In the genomic region with DNA sequence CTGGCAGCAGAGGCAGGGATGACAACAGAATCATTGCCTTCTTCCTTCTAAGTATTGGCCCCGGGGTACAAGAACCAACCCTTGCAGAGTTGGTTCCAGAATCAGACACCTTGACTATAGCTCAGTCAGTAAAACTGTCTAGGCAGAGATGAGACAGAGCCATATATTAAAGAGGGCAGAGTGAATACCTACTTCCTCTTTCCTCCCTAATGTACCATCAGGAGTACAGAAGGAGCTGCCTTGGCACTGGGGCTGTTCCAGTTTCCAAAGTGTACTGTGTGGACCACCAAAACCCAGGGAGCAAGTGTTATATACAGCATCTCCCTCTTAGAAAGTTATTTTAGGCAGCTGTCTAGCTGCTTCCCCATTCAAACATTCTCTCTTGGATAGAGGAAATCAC, we compare ENCODE assay signal across 25 mouse cellular contexts. TPM values are rescaled to one million over a fixed set of nuclear protein-coding genes. Genes with fewer than 3 reads are reported as not detected.
DNase-seq lines count a peak whose midpoint lies in the region; ATAC-seq and TF ChIP-seq lines count a peak whose summit lies in the region.
"Had no signal": no experiment of that assay in that cellular context is flagged by ENCODE, and none has a peak within 500 bp of the region (broad histone marks: within the 10 kb centered on the region; RNA-seq: fewer than 3 reads in every experiment).

No protein-coding gene starts in this region.

- H3K4me3 ChIP-seq in stomach, postnatal 0 days (ENCODE audit: low read depth, low read length) = no peak overlapping the region
- no peak overlapping the region for H3K4me3 ChIP-seq in kidney, adult 2 months (ENCODE audit: insufficient read depth, low read depth, low read length)
- H3K4me3 ChIP-seq: embryonic facial prominence, embryonic 12.5 days; embryonic facial prominence, embryonic 15.5 days; gastrocnemius, adult 2 months; heart, adult 2 months; hindbrain, embryonic 12.5 days had no signal

- no peaks in the 10 kb centered on the region for H3K9me3 ChIP-seq in stomach, postnatal 0 days (ENCODE audit: control insufficient read depth, low read length)
- H3K9me3 ChIP-seq: embryonic facial prominence, embryonic 12.5 days; embryonic facial prominence, embryonic 15.5 days; hindbrain, embryonic 12.5 days had no signal

- peak; percentile 66 for ATAC-seq in megakaryocyte, adult 5-6 weeks (ENCODE audit: poor library complexity, severe bottlenecking)
- ATAC-seq in stomach, postnatal 0 days (ENCODE audit: low FRiP score, low TSS enrichment) = no peak
- ATAC-seq: CD4-positive, CD25-positive, alpha-beta regulatory T cell, adult 4 months; forebrain, embryonic 14.5 days; forebrain, postnatal 0 days; hindbrain, embryonic 16.5 days; Patski had no signal

- no peak overlapping the region for H3K9ac ChIP-seq in stomach, postnatal 0 days (ENCODE audit: low read length)
- H3K9ac ChIP-seq: embryonic facial prominence, embryonic 12.5 days; embryonic facial prominence, embryonic 15.5 days; forebrain, postnatal 0 days; hindbrain, embryonic 12.5 days had no signal

- no peak for TF ChIP-seq EP300 in stomach, postnatal 0 days (optimal IDR thresholded peaks at IDR 0.05)

- intact Hi-C loops in left cerebral cortex, postnatal 25 days (cut with DNase I) = no loop called here

- H3K27ac ChIP-seq in stomach, postnatal 0 days (replicated peaks) = no peak overlapping the region
- no peak overlapping the region for H3K27ac ChIP-seq in kidney, adult 2 months (ENCODE audit: insufficient read depth, low read depth, low read length)
- H3K27ac ChIP-seq: embryonic facial prominence, embryonic 12.5 days; embryonic facial prominence, embryonic 15.5 days; gastrocnemius, adult 2 months; heart, adult 2 months; hindbrain, embryonic 12.5 days had no signal

- DNase-seq in A20 (ENCODE audit: low read depth, low spot score) = peak; percentile 32
- peak; percentile 15 for DNase-seq in MEL-GATA-1-ER (ENCODE audit: extremely low read depth, low read depth)
- peak; percentile 3 for DNase-seq in stomach, postnatal 0 days (ENCODE audit: low spot score)
- no peak for DNase-seq in kidney, adult 2 months
- no peak for DNase-seq in liver
- DNase-seq in left cerebral cortex, postnatal 25 days (ENCODE audit: low spot score in 2 of 2) = no peak
- DNase-seq: adrenal gland, postnatal 10 days; adrenal gland, postnatal 36 days; cerebellum, adult 18-20 months; cerebellum, adult 9-10 months; cerebellum, postnatal 14 days; forebrain, postnatal 0 days; gastrocnemius, adult 2 months; gastrocnemius, postnatal 14 days; heart, adult 2 months had no signal

- no peak overlapping the region for H3K4me2 ChIP-seq in stomach, postnatal 0 days (replicated peaks; ENCODE audit: low read depth)
- H3K4me2 ChIP-seq: embryonic facial prominence, embryonic 12.5 days; embryonic facial prominence, embryonic 15.5 days; heart, embryonic 11.5 days; hindbrain, embryonic 12.5 days had no signal

- H3K4me1 ChIP-seq in stomach, postnatal 0 days (replicated peaks; ENCODE audit: control insufficient read depth, insufficient read depth) = no peaks in the 10 kb centered on the region
- no peaks in the 10 kb centered on the region for H3K4me1 ChIP-seq in kidney, adult 2 months (ENCODE audit: control insufficient read depth, insufficient read depth, low read length)
- H3K4me1 ChIP-seq: embryonic facial prominence, embryonic 12.5 days; embryonic facial prominence, embryonic 15.5 days; hindbrain, embryonic 12.5 days had no signal

- H3K27me3 ChIP-seq in stomach, postnatal 0 days (ENCODE audit: control insufficient read depth, insufficient read depth, low read length) = no peaks in the 10 kb centered on the region
- H3K27me3 ChIP-seq in kidney, adult 2 months (replicated peaks; ENCODE audit: control insufficient read depth, insufficient read depth, low read length) = no peaks in the 10 kb centered on the region
- H3K27me3 ChIP-seq: embryonic facial prominence, embryonic 12.5 days; embryonic facial prominence, embryonic 15.5 days; hindbrain, embryonic 12.5 days; Patski had no signal

- no peak for TF ChIP-seq POLR2A in kidney, adult 2 months (IDR thresholded peaks at IDR 0.05; ENCODE audit: low read depth, low read length)

- 91% methylated on average over 1 of the region's 1 CpGs for WGBS in stomach, postnatal 0 days
- WGBS in kidney, adult 2 months = 92% methylated on average over 1 of the region's 1 CpGs

- H3K36me3 ChIP-seq in stomach, postnatal 0 days (ENCODE audit: control insufficient read depth, insufficient read depth, low read length) = peaks cover 16% of the 10 kb centered on the region; the same call in 1 of the 2 replicates
- peaks cover 8% of the 10 kb centered on the region for H3K36me3 ChIP-seq in kidney, adult 2 months (ENCODE audit: control insufficient read depth, insufficient read depth, low read length)

- TF ChIP-seq CTCF in stomach, postnatal 0 days (IDR thresholded peaks at IDR 0.05; ENCODE audit: low read depth) = no peak
- no peak for TF ChIP-seq CTCF in kidney, adult 2 months (conservative IDR thresholded peaks at IDR 0.05; ENCODE audit: insufficient read depth, insufficient read length, low read depth, low read length)

RNA-seq across cellular contexts. Expression of a gene that starts 4.7 kb away (rescaled TPM):
- 1.4 and 3.7 TPM in 2 replicates for total RNA-seq in megakaryocyte, adult 5-6 weeks (2015)
- total RNA-seq in megakaryocyte, adult 5-6 weeks (2017) = 0.89 and 2.7 TPM in 2 replicates
- 0.41 and 0.44 TPM in 2 replicates for polyA plus RNA-seq in stomach, postnatal 0 days (2015; fragmentation: Nextera tagmentation; extraction: Ambion mirVana)
- 0.56 and 1.4 TPM in 2 replicates for polyA plus RNA-seq in kidney, adult 2 months (2012; rRNA removed)
- not detected for total RNA-seq in left cerebral cortex, postnatal 25 days (2021)
- total RNA-seq: forebrain, postnatal 0 days; gastrocnemius, postnatal 4 days had no signal
- polyA plus RNA-seq: forebrain, postnatal 0 days had no signal

RNA-seq across cellular contexts. Expression of a gene that starts 50.2 kb away (rescaled TPM):
- 20.3 and 24.4 TPM in 2 replicates for total RNA-seq in megakaryocyte, adult 5-6 weeks (2015)
- total RNA-seq in megakaryocyte, adult 5-6 weeks (2017) = 18.2 and 22.2 TPM in 2 replicates
- 6.8 and 6.9 TPM in 2 replicates for polyA plus RNA-seq in stomach, postnatal 0 days (2015; fragmentation: Nextera tagmentation; extraction: Ambion mirVana)
- polyA plus RNA-seq in kidney, adult 2 months (2012; rRNA removed) = 7.1 and 9.9 TPM in 2 replicates
- 10 to 100 TPM; 22.0 to 26.8 TPM for total RNA-seq in left cerebral cortex, postnatal 25 days (2021)

Comparison
In these comparisons a context has a peak if more than half of its experiments do, and no peak if none do; other contexts are left out.
1. DNase-seq: peak in A20 (single experiment), MEL-GATA-1-ER (single experiment) and stomach, postnatal 0 days (single experiment); none in kidney, adult 2 months (single experiment), liver (single experiment) and left cerebral cortex, postnatal 25 days (0 of 2).